Mouse (Mus musculus): ENCODE results near the gene Spag5. TPM values are rescaled to one million over a fixed set of nuclear protein-coding genes. Genes with fewer than 3 reads are reported as not detected.

Spag5 gene
- total and polyA plus RNA-seq, 2 experiments from 2014 or later, result 2.2 to 3.6 TPM

- no peaks in the 10 kb centered on the region for H3K4me1 ChIP-seq (ENCODE audit: insufficient read depth, low read length)
- no peak overlapping the region for H3K9ac ChIP-seq (replicated peaks; ENCODE audit: low read length, poor library complexity, severe bottlenecking)
- DNase-seq (ENCODE audit: low spot score) (no peak), ATAC-seq (ENCODE audit: low FRiP score) (no peak)
- no peaks in the 10 kb centered on the region for H3K27me3 ChIP-seq (ENCODE audit: insufficient read depth, low read length)
- no peaks in the 10 kb centered on the region for H3K36me3 ChIP-seq (ENCODE audit: insufficient read depth, low read length)
- H3K27ac ChIP-seq (ENCODE audit: low read depth, low read length), result no peak overlapping the region
- WGBS, result 92% methylated on average over 14 of the region's 15 CpGs
- no peak overlapping the region for H3K4me2 ChIP-seq (ENCODE audit: low read depth, low read length, poor library complexity, severe bottlenecking)
- TF ChIP-seq CTCF (IDR thresholded peaks at IDR 0.05), result no peak
- H3K4me3 ChIP-seq (ENCODE audit: low read depth, low read length), result no peak overlapping the region
- no peaks in the 10 kb centered on the region for H3K9me3 ChIP-seq (ENCODE audit: low read length)
Observed at GRCm38 (mm10) chr11:78367456-78368225, 66.3 kb downstream of the Spag5 start.

- ATAC-seq (ENCODE audit: low FRiP score) (no peak), DNase-seq (ENCODE audit: low spot score) (no peak)
- Histone ChIP-seq H3K4me1 (ENCODE audit: insufficient read depth, low read length) (no peaks in the 10 kb centered on the region), H3K36me3 (ENCODE audit: insufficient read depth, low read length) (no peaks in the 10 kb centered on the region), H3K4me3 (ENCODE audit: low read depth, low read length) (no peak overlapping the region), H3K27me3 (ENCODE audit: insufficient read depth, low read length) (no peaks in the 10 kb centered on the region), H3K9ac (replicated peaks; ENCODE audit: low read length, poor library complexity, severe bottlenecking) (no peak overlapping the region), H3K4me2 (ENCODE audit: low read depth, low read length, poor library complexity, severe bottlenecking) (no peak overlapping the region), H3K27ac (ENCODE audit: low read depth, low read length) (no peak overlapping the region), H3K9me3 (ENCODE audit: low read length) (no peaks in the 10 kb centered on the region)
- WGBS, result 92% methylated on average over 1 of the region's 1 CpGs
- no peak for TF ChIP-seq CTCF (IDR thresholded peaks at IDR 0.05)
Observed at GRCm38 (mm10) chr11:78370389-78370788, 69.1 kb downstream of the Spag5 start.

GRCm38 (mm10) chr11:78371711-78372110 lies 70.4 kb downstream of the Spag5 start:
- no peak overlapping the region for H3K27ac ChIP-seq (ENCODE audit: low read depth, low read length)
- no peaks in the 10 kb centered on the region for H3K4me1 ChIP-seq (ENCODE audit: insufficient read depth, low read length)
- H3K4me3 ChIP-seq (ENCODE audit: low read depth, low read length), result no peak overlapping the region
- no peak for DNase-seq (ENCODE audit: low spot score)
- WGBS, result 92% methylated on average over 11 of the region's 11 CpGs
- H3K9me3 ChIP-seq (ENCODE audit: low read length), result no peaks in the 10 kb centered on the region
- no peaks in the 10 kb centered on the region for H3K36me3 ChIP-seq (ENCODE audit: insufficient read depth, low read length)
- no peak for ATAC-seq (ENCODE audit: low FRiP score)
- H3K27me3 ChIP-seq (ENCODE audit: insufficient read depth, low read length), result no peaks in the 10 kb centered on the region
- no peak overlapping the region for H3K9ac ChIP-seq (replicated peaks; ENCODE audit: low read length, poor library complexity, severe bottlenecking)
- no peak for TF ChIP-seq CTCF (IDR thresholded peaks at IDR 0.05)
- no peak overlapping the region for H3K4me2 ChIP-seq (ENCODE audit: low read depth, low read length, poor library complexity, severe bottlenecking)

Other genes with a start within 250 kb of the Spag5 start
- gene Eral1, start 221.1 kb upstream of the Spag5 start, total RNA-seq (2014; rRNA removed), result 30.7 and 39.2 TPM in 2 replicates
- 26.1 and 27.4 TPM in 2 replicates for gene Eral1, start 221.1 kb upstream of the Spag5 start, polyA plus RNA-seq (2015; fragmentation: Nextera tagmentation; extraction: Ambion mirVana)
- 27.2 and 34.5 TPM in 2 replicates for gene Fam222b, start 206.9 kb upstream of the Spag5 start, total RNA-seq (2014; rRNA removed)
- 28.2 and 29.1 TPM in 2 replicates for gene Fam222b, start 206.9 kb upstream of the Spag5 start, polyA plus RNA-seq (2015; fragmentation: Nextera tagmentation; extraction: Ambion mirVana)
- gene Traf4, start 135.9 kb upstream of the Spag5 start, total RNA-seq (2014; rRNA removed), result 80.5 and 89.5 TPM in 2 replicates
- gene Traf4, start 135.9 kb upstream of the Spag5 start, polyA plus RNA-seq (2015; fragmentation: Nextera tagmentation; extraction: Ambion mirVana), result 68.4 and 71.1 TPM in 2 replicates
- gene Nek8, start 124.9 kb upstream of the Spag5 start, total RNA-seq (2014; rRNA removed), result 7.1 and 7.6 TPM in 2 replicates
- 4.5 and 5.7 TPM in 2 replicates for gene Nek8, start 124.9 kb upstream of the Spag5 start, polyA plus RNA-seq (2015; fragmentation: Nextera tagmentation; extraction: Ambion mirVana)
- gene Tlcd1, start 124.8 kb upstream of the Spag5 start, total RNA-seq (2014; rRNA removed), result 12.6 and 24.0 TPM in 2 replicates
- gene Tlcd1, start 124.8 kb upstream of the Spag5 start, polyA plus RNA-seq (2015; fragmentation: Nextera tagmentation; extraction: Ambion mirVana), result 18.1 and 25.4 TPM in 2 replicates
- gene Rpl23a, start 117.9 kb upstream of the Spag5 start, total RNA-seq (2014; rRNA removed), result 753 and 863 TPM in 2 replicates
- 853 and 860 TPM in 2 replicates for gene Rpl23a, start 117.9 kb upstream of the Spag5 start, polyA plus RNA-seq (2015; fragmentation: Nextera tagmentation; extraction: Ambion mirVana)
- 71.3 and 78.4 TPM in 2 replicates for gene Rab34, start 113.1 kb upstream of the Spag5 start, total RNA-seq (2014; rRNA removed)
- gene Rab34, start 113.1 kb upstream of the Spag5 start, polyA plus RNA-seq (2015; fragmentation: Nextera tagmentation; extraction: Ambion mirVana), result 65.0 and 65.5 TPM in 2 replicates
- 1.0 TPM in 2 replicates for gene Proca1, start 108.1 kb upstream of the Spag5 start, total RNA-seq (2014; rRNA removed)
- gene Proca1, start 108.1 kb upstream of the Spag5 start, polyA plus RNA-seq (2015; fragmentation: Nextera tagmentation; extraction: Ambion mirVana), result 3.3 and 4.8 TPM in 2 replicates
- gene Sdf2, start 55.8 kb upstream of the Spag5 start, total RNA-seq (2014; rRNA removed), result 76.3 and 106 TPM in 2 replicates
- gene Sdf2, start 55.8 kb upstream of the Spag5 start, polyA plus RNA-seq (2015; fragmentation: Nextera tagmentation; extraction: Ambion mirVana), result 114 and 115 TPM in 2 replicates
- gene Supt6, start 55.5 kb upstream of the Spag5 start, total RNA-seq (2014; rRNA removed), result 37.4 and 37.6 TPM in 2 replicates
- 19.0 and 19.4 TPM in 2 replicates for gene Supt6, start 55.5 kb upstream of the Spag5 start, polyA plus RNA-seq (2015; fragmentation: Nextera tagmentation; extraction: Ambion mirVana)
- gene 2610507B11Rik, start 39.8 kb upstream of the Spag5 start, total RNA-seq (2014; rRNA removed), result 71.1 and 71.4 TPM in 2 replicates
- 40.8 and 49.2 TPM in 2 replicates for gene 2610507B11Rik, start 39.8 kb upstream of the Spag5 start, polyA plus RNA-seq (2015; fragmentation: Nextera tagmentation; extraction: Ambion mirVana)
- 0.22 and 0.38 TPM in 2 replicates for gene BC030499, start 10.7 kb upstream of the Spag5 start, total RNA-seq (2014; rRNA removed)
- gene BC030499, start 10.7 kb upstream of the Spag5 start, polyA plus RNA-seq (2015; fragmentation: Nextera tagmentation; extraction: Ambion mirVana), result 0.12 TPM in 1 of 2 replicates, not detected in the other
- 265 and 359 TPM in 2 replicates for gene Aldoc, start 21.4 kb downstream of the Spag5 start, total RNA-seq (2014; rRNA removed)
- gene Aldoc, start 21.4 kb downstream of the Spag5 start, polyA plus RNA-seq (2015; fragmentation: Nextera tagmentation; extraction: Ambion mirVana), result 224 and 305 TPM in 2 replicates
- 62.4 and 67.2 TPM in 2 replicates for gene Pigs, start 26.9 kb downstream of the Spag5 start, total RNA-seq (2014; rRNA removed)
- 82.6 and 91.0 TPM in 2 replicates for gene Pigs, start 26.9 kb downstream of the Spag5 start, polyA plus RNA-seq (2015; fragmentation: Nextera tagmentation; extraction: Ambion mirVana)
- gene Unc119, start 42.0 kb downstream of the Spag5 start, total RNA-seq (2014; rRNA removed), result 93.5 and 141 TPM in 2 replicates
- 79.6 and 83.4 TPM in 2 replicates for gene Unc119, start 42.0 kb downstream of the Spag5 start, polyA plus RNA-seq (2015; fragmentation: Nextera tagmentation; extraction: Ambion mirVana)
- gene Foxn1, start 85.0 kb downstream of the Spag5 start, total RNA-seq (2014; rRNA removed), result not detected in 2 replicates
- not detected in 2 replicates for gene Foxn1, start 85.0 kb downstream of the Spag5 start, polyA plus RNA-seq (2015; fragmentation: Nextera tagmentation; extraction: Ambion mirVana)
- gene Slc13a2, start 120.7 kb downstream of the Spag5 start, total RNA-seq (2014; rRNA removed), result not detected in 2 replicates
- gene Slc13a2, start 120.7 kb downstream of the Spag5 start, polyA plus RNA-seq (2015; fragmentation: Nextera tagmentation; extraction: Ambion mirVana), result not detected in 2 replicates
- gene Slc46a1, start 164.2 kb downstream of the Spag5 start, total RNA-seq (2014; rRNA removed), result 15.0 and 17.5 TPM in 2 replicates
- 19.1 and 19.6 TPM in 2 replicates for gene Slc46a1, start 164.2 kb downstream of the Spag5 start, polyA plus RNA-seq (2015; fragmentation: Nextera tagmentation; extraction: Ambion mirVana)
- 63.2 and 66.3 TPM in 2 replicates for gene Sarm1, start 196.2 kb downstream of the Spag5 start, total RNA-seq (2014; rRNA removed)
- gene Sarm1, start 196.2 kb downstream of the Spag5 start, polyA plus RNA-seq (2015; fragmentation: Nextera tagmentation; extraction: Ambion mirVana), result 39.8 and 40.1 TPM in 2 replicates
- gene Vtn, start 197.6 kb downstream of the Spag5 start, total RNA-seq (2014; rRNA removed), result 114 and 120 TPM in 2 replicates
- 139 and 160 TPM in 2 replicates for gene Vtn, start 197.6 kb downstream of the Spag5 start, polyA plus RNA-seq (2015; fragmentation: Nextera tagmentation; extraction: Ambion mirVana)
- gene Sebox, start 201.9 kb downstream of the Spag5 start, total RNA-seq (2014; rRNA removed), result 0.71 TPM in 1 of 2 replicates, not detected in the other
- gene Sebox, start 201.9 kb downstream of the Spag5 start, polyA plus RNA-seq (2015; fragmentation: Nextera tagmentation; extraction: Ambion mirVana), result not detected in 2 replicates
- gene Tmem199, start 210.6 kb downstream of the Spag5 start, total RNA-seq (2014; rRNA removed), result 46.2 and 48.2 TPM in 2 replicates
- gene Tmem199, start 210.6 kb downstream of the Spag5 start, polyA plus RNA-seq (2015; fragmentation: Nextera tagmentation; extraction: Ambion mirVana), result 92.4 and 96.0 TPM in 2 replicates
- gene Poldip2, start 210.7 kb downstream of the Spag5 start, total RNA-seq (2014; rRNA removed), result 145 and 149 TPM in 2 replicates
- 159 and 176 TPM in 2 replicates for gene Poldip2, start 210.7 kb downstream of the Spag5 start, polyA plus RNA-seq (2015; fragmentation: Nextera tagmentation; extraction: Ambion mirVana)
- gene Tnfaip1, start 234.8 kb downstream of the Spag5 start, total RNA-seq (2014; rRNA removed), result 38.2 and 40.5 TPM in 2 replicates
- 59.1 and 62.7 TPM in 2 replicates for gene Tnfaip1, start 234.8 kb downstream of the Spag5 start, polyA plus RNA-seq (2015; fragmentation: Nextera tagmentation; extraction: Ambion mirVana)
- gene Ift20, start 234.8 kb downstream of the Spag5 start, total RNA-seq (2014; rRNA removed), result 133 and 155 TPM in 2 replicates
- gene Ift20, start 234.8 kb downstream of the Spag5 start, polyA plus RNA-seq (2015; fragmentation: Nextera tagmentation; extraction: Ambion mirVana), result 142 and 148 TPM in 2 replicates
- 38.4 and 45.5 TPM in 2 replicates for gene Tmem97, start 249.2 kb downstream of the Spag5 start, total RNA-seq (2014; rRNA removed)
- gene Tmem97, start 249.2 kb downstream of the Spag5 start, polyA plus RNA-seq (2015; fragmentation: Nextera tagmentation; extraction: Ambion mirVana), result 41.4 and 42.6 TPM in 2 replicates

Measured in midbrain, postnatal 0 days (tissue).